Comparison of ENCODE assay signal across 14 mouse cellular contexts in genomic region chr8:84329535-84329934, GRCm38 (mm10). TPM values are rescaled to one million over a fixed set of nuclear protein-coding genes. Genes with fewer than 3 reads are reported as not detected.
"Had no signal": no experiment of that assay in that cellular context is flagged by ENCODE, and none has a peak within 500 bp of the region (broad histone marks: within the 10 kb centered on the region; RNA-seq: fewer than 3 reads in every experiment).

No protein-coding gene starts in this region.

- H3K27ac ChIP-seq: kidney, embryonic 15.5 days; limb, embryonic 13.5 days; liver, embryonic 14.5 days; midbrain, embryonic 13.5 days; neural tube, embryonic 12.5 days; stomach, embryonic 15.5 days had no signal

- H3K4me1 ChIP-seq: kidney, embryonic 15.5 days; limb, embryonic 13.5 days; midbrain, embryonic 13.5 days; neural tube, embryonic 12.5 days; stomach, embryonic 15.5 days had no signal

- DNase-seq: kidney, adult 2 months; kidney, postnatal 14 days; layer of hippocampus, postnatal 36 days; left cerebral cortex, postnatal 4 days; lung, adult 18-20 months; thymus, postnatal 36 days had no signal

- H3K9me3 ChIP-seq: kidney, embryonic 15.5 days; limb, embryonic 13.5 days; midbrain, embryonic 13.5 days; neural tube, embryonic 12.5 days; stomach, embryonic 15.5 days had no signal

- H3K4me3 ChIP-seq: kidney, embryonic 15.5 days; limb, embryonic 13.5 days; midbrain, embryonic 13.5 days; neural tube, embryonic 12.5 days; stomach, embryonic 15.5 days had no signal

- H3K4me2 ChIP-seq: kidney, embryonic 15.5 days; limb, embryonic 13.5 days; midbrain, embryonic 13.5 days; neural tube, embryonic 12.5 days; stomach, embryonic 15.5 days had no signal

- ATAC-seq: intestine, embryonic 16.5 days; midbrain, embryonic 13.5 days had no signal

- H3K36me3 ChIP-seq: kidney, embryonic 15.5 days; limb, embryonic 13.5 days; midbrain, embryonic 13.5 days; neural tube, embryonic 12.5 days; stomach, embryonic 15.5 days had no signal

- H3K27me3 ChIP-seq: kidney, embryonic 15.5 days; limb, embryonic 13.5 days; midbrain, embryonic 13.5 days; neural tube, embryonic 12.5 days; stomach, embryonic 15.5 days had no signal

- H3K9ac ChIP-seq: kidney, embryonic 15.5 days; limb, embryonic 13.5 days; liver, embryonic 14.5 days; midbrain, embryonic 13.5 days; neural tube, embryonic 12.5 days; stomach, embryonic 15.5 days had no signal

RNA-seq across cellular contexts. Expression of gene Cacna1a, which starts 58.7 kb away (rescaled TPM):
- total RNA-seq: monocyte, adult 5-6 weeks had no signal
